Comparison of ENCODE assay signal across 8 mouse cellular contexts in genomic region chr1:171279012-171279705, GRCm38 (mm10). TPM values are rescaled to one million over a fixed set of nuclear protein-coding genes. Genes with fewer than 3 reads are reported as not detected.
DNase-seq lines count a peak whose midpoint lies in the region; ATAC-seq and TF ChIP-seq lines count a peak whose summit lies in the region.

No protein-coding gene starts in this region.

- no peaks in the 10 kb centered on the region for H3K9me3 ChIP-seq in hindbrain, embryonic 13.5 days
- no peaks in the 10 kb centered on the region for H3K9me3 ChIP-seq in hindbrain, embryonic 16.5 days (ENCODE audit: control insufficient read depth, low read length)
- H3K9me3 ChIP-seq in neural tube, embryonic 11.5 days (ENCODE audit: control insufficient read depth, low read length): no peaks in the 10 kb centered on the region
- no peaks in the 10 kb centered on the region for H3K9me3 ChIP-seq in liver, postnatal 0 days (ENCODE audit: low read length)

- H3K4me1 ChIP-seq in hindbrain, embryonic 13.5 days (replicated peaks): peaks cover 27% of the 10 kb centered on the region
- peaks cover 18% of the 10 kb centered on the region for H3K4me1 ChIP-seq in hindbrain, embryonic 16.5 days (ENCODE audit: control insufficient read depth, insufficient read depth, low read depth, low read length)
- peaks cover 6% of the 10 kb centered on the region; the same call in 1 of the 2 replicates for H3K4me1 ChIP-seq in neural tube, embryonic 11.5 days (ENCODE audit: control insufficient read depth, insufficient read depth, low read length)
- peaks cover 12% of the 10 kb centered on the region for H3K4me1 ChIP-seq in liver, postnatal 0 days (ENCODE audit: insufficient read depth)

- peak overlapping the region; percentile 85 for H3K9ac ChIP-seq in hindbrain, embryonic 13.5 days
- H3K9ac ChIP-seq in hindbrain, embryonic 16.5 days (ENCODE audit: low read depth, low read length): no peak overlapping the region; the same call in 1 of the 2 replicates
- no peak overlapping the region; the same call in 1 of the 2 replicates for H3K9ac ChIP-seq in neural tube, embryonic 11.5 days (ENCODE audit: low read length)
- peak overlapping the region; percentile 96 for H3K9ac ChIP-seq in liver, postnatal 0 days (replicated peaks)

- peak; percentile 23 for DNase-seq in cerebellum, adult 11-12 months
- no peak for DNase-seq in cerebellum, adult 11 months
- DNase-seq in neural tube, embryonic 11.5 days (ENCODE audit: low spot score): no peak
- no peak for DNase-seq in neural tube, embryonic 10.5 days (ENCODE audit: extremely low spot score, low spot score)
- DNase-seq in liver, postnatal 0 days: no peak
- no peak for DNase-seq in frontal cortex, postnatal 25 days (ENCODE audit: low spot score in 2 of 2)

- peaks cover 64% of the 10 kb centered on the region for H3K36me3 ChIP-seq in hindbrain, embryonic 13.5 days
- H3K36me3 ChIP-seq in hindbrain, embryonic 16.5 days (ENCODE audit: control insufficient read depth, insufficient read depth, low read length): peaks cover 35% of the 10 kb centered on the region
- H3K36me3 ChIP-seq in neural tube, embryonic 11.5 days (ENCODE audit: control insufficient read depth, insufficient read depth, low read length): peaks cover 18% of the 10 kb centered on the region
- peaks cover 73% of the 10 kb centered on the region for H3K36me3 ChIP-seq in liver, postnatal 0 days (replicated peaks; ENCODE audit: insufficient read depth, low read length)

- H3K4me3 ChIP-seq in hindbrain, embryonic 13.5 days: no peak overlapping the region
- H3K4me3 ChIP-seq in hindbrain, embryonic 16.5 days (ENCODE audit: low read length): no peak overlapping the region
- H3K4me3 ChIP-seq in neural tube, embryonic 11.5 days (ENCODE audit: low read depth, low read length): peak overlapping the region; percentile 67; the same call in 1 of the 2 replicates
- H3K4me3 ChIP-seq in liver, postnatal 0 days (ENCODE audit: low read depth, low read length): peak overlapping the region; percentile 59

- H3K4me2 ChIP-seq in hindbrain, embryonic 13.5 days: peak overlapping the region; percentile 77; the same call in 1 of the 2 replicates
- H3K4me2 ChIP-seq in hindbrain, embryonic 16.5 days (ENCODE audit: low read length): no peak overlapping the region
- no peak overlapping the region for H3K4me2 ChIP-seq in neural tube, embryonic 11.5 days (ENCODE audit: low read depth)
- H3K4me2 ChIP-seq in liver, postnatal 0 days (ENCODE audit: low read depth, low read length): peak overlapping the region; percentile 81

- no peak for TF ChIP-seq EP300 in liver, postnatal 0 days (IDR thresholded peaks at IDR 0.05; ENCODE audit: low read depth)

- ATAC-seq in hindbrain, embryonic 13.5 days (ENCODE audit: low FRiP score): no peak
- ATAC-seq in hindbrain, embryonic 16.5 days: no peak
- no peak for ATAC-seq in neural tube, embryonic 11.5 days (ENCODE audit: insufficient read depth, low FRiP score, low TSS enrichment)
- no peak for ATAC-seq in liver, postnatal 0 days

- 92% methylated on average over 14 of the region's 14 CpGs for WGBS in hindbrain, embryonic 13.5 days
- WGBS in hindbrain, embryonic 16.5 days: 86% methylated on average over 14 of the region's 14 CpGs
- WGBS in neural tube, embryonic 11.5 days: 88% methylated on average over 14 of the region's 14 CpGs
- 88% methylated on average over 14 of the region's 14 CpGs for WGBS in liver, postnatal 0 days (ENCODE audit: insufficient replicate concordance)

- no peak overlapping the region for H3K27ac ChIP-seq in hindbrain, embryonic 13.5 days
- no peak overlapping the region for H3K27ac ChIP-seq in hindbrain, embryonic 16.5 days (ENCODE audit: low read depth, low read length)
- H3K27ac ChIP-seq in neural tube, embryonic 11.5 days (ENCODE audit: low read depth, low read length): no peak overlapping the region
- H3K27ac ChIP-seq in liver, postnatal 0 days (ENCODE audit: low read depth): peak overlapping the region; percentile 97

- no peak for TF ChIP-seq CTCF in liver, postnatal 0 days (IDR thresholded peaks at IDR 0.05; ENCODE audit: low read depth)

- H3K27me3 ChIP-seq in hindbrain, embryonic 13.5 days: no peaks in the 10 kb centered on the region
- no peaks in the 10 kb centered on the region for H3K27me3 ChIP-seq in hindbrain, embryonic 16.5 days (replicated peaks; ENCODE audit: control insufficient read depth, insufficient read depth, low read length)
- no peaks in the 10 kb centered on the region for H3K27me3 ChIP-seq in neural tube, embryonic 11.5 days (ENCODE audit: control insufficient read depth, insufficient read depth, low read length)
- no peaks in the 10 kb centered on the region for H3K27me3 ChIP-seq in liver, postnatal 0 days (ENCODE audit: insufficient read depth, low read length)

RNA-seq across cellular contexts. Expression of gene Ppox, which starts 1.8 kb away (rescaled TPM):
- 45.0 and 51.1 TPM in 2 replicates for polyA plus RNA-seq in hindbrain, embryonic 13.5 days (2015; fragmentation: Nextera tagmentation; extraction: Ambion mirVana)
- polyA plus RNA-seq in hindbrain, embryonic 16.5 days (2015; fragmentation: Nextera tagmentation; extraction: Ambion mirVana): 42.7 and 47.9 TPM in 2 replicates
- polyA plus RNA-seq in neural tube, embryonic 11.5 days (2014; fragmentation: Nextera tagmentation; extraction: Ambion mirVana): 55.6 and 65.3 TPM in 2 replicates
- 61.5 and 69.6 TPM in 2 replicates for polyA plus RNA-seq in liver, postnatal 0 days (2015; fragmentation: Nextera tagmentation; extraction: Ambion mirVana)

RNA-seq across cellular contexts. Expression of gene Usp21, which starts 8.6 kb away (rescaled TPM):
- 106 and 107 TPM in 2 replicates for polyA plus RNA-seq in hindbrain, embryonic 13.5 days (2015; fragmentation: Nextera tagmentation; extraction: Ambion mirVana)
- polyA plus RNA-seq in hindbrain, embryonic 16.5 days (2015; fragmentation: Nextera tagmentation; extraction: Ambion mirVana): 92.3 and 101 TPM in 2 replicates
- polyA plus RNA-seq in neural tube, embryonic 11.5 days (2014; fragmentation: Nextera tagmentation; extraction: Ambion mirVana): 90.3 and 104 TPM in 2 replicates
- polyA plus RNA-seq in liver, postnatal 0 days (2015; fragmentation: Nextera tagmentation; extraction: Ambion mirVana): 13.9 and 15.1 TPM in 2 replicates

RNA-seq across cellular contexts. Expression of gene B4galt3, which starts 9.0 kb away (rescaled TPM):
- polyA plus RNA-seq in hindbrain, embryonic 13.5 days (2015; fragmentation: Nextera tagmentation; extraction: Ambion mirVana): 105 and 110 TPM in 2 replicates
- polyA plus RNA-seq in hindbrain, embryonic 16.5 days (2015; fragmentation: Nextera tagmentation; extraction: Ambion mirVana): 101 and 106 TPM in 2 replicates
- 67.4 and 70.6 TPM in 2 replicates for polyA plus RNA-seq in neural tube, embryonic 11.5 days (2014; fragmentation: Nextera tagmentation; extraction: Ambion mirVana)
- polyA plus RNA-seq in liver, postnatal 0 days (2015; fragmentation: Nextera tagmentation; extraction: Ambion mirVana): 16.0 and 16.7 TPM in 2 replicates

RNA-seq across cellular contexts. Expression of gene Ufc1, which starts 15.7 kb away (rescaled TPM):
- polyA plus RNA-seq in hindbrain, embryonic 13.5 days (2015; fragmentation: Nextera tagmentation; extraction: Ambion mirVana): 125 and 128 TPM in 2 replicates
- 115 and 126 TPM in 2 replicates for polyA plus RNA-seq in hindbrain, embryonic 16.5 days (2015; fragmentation: Nextera tagmentation; extraction: Ambion mirVana)
- 102 and 103 TPM in 2 replicates for polyA plus RNA-seq in neural tube, embryonic 11.5 days (2014; fragmentation: Nextera tagmentation; extraction: Ambion mirVana)
- polyA plus RNA-seq in liver, postnatal 0 days (2015; fragmentation: Nextera tagmentation; extraction: Ambion mirVana): 58.1 and 59.6 TPM in 2 replicates

RNA-seq across cellular contexts. Expression of gene Ndufs2, which starts 28.0 kb away (rescaled TPM):
- 222 and 228 TPM in 2 replicates for polyA plus RNA-seq in hindbrain, embryonic 13.5 days (2015; fragmentation: Nextera tagmentation; extraction: Ambion mirVana)
- polyA plus RNA-seq in hindbrain, embryonic 16.5 days (2015; fragmentation: Nextera tagmentation; extraction: Ambion mirVana): 262 and 280 TPM in 2 replicates
- 242 and 286 TPM in 2 replicates for polyA plus RNA-seq in neural tube, embryonic 11.5 days (2014; fragmentation: Nextera tagmentation; extraction: Ambion mirVana)
- 158 and 170 TPM in 2 replicates for polyA plus RNA-seq in liver, postnatal 0 days (2015; fragmentation: Nextera tagmentation; extraction: Ambion mirVana)

Comparison
In these comparisons a context has a peak if more than half of its experiments do, and no peak if none do; other contexts are left out.
1. H3K4me2 ChIP-seq: peak in hindbrain, embryonic 13.5 days (single experiment) and liver, postnatal 0 days (single experiment); none in hindbrain, embryonic 16.5 days (single experiment) and neural tube, embryonic 11.5 days (single experiment).
2. H3K9ac ChIP-seq: peak in hindbrain, embryonic 13.5 days (single experiment) and liver, postnatal 0 days (single experiment); none in hindbrain, embryonic 16.5 days (single experiment) and neural tube, embryonic 11.5 days (single experiment).
3. H3K4me3 ChIP-seq: peak in neural tube, embryonic 11.5 days (single experiment) and liver, postnatal 0 days (single experiment); none in hindbrain, embryonic 13.5 days (single experiment) and hindbrain, embryonic 16.5 days (single experiment).